ENCODE assay signal across 8 mouse cellular contexts in genomic region chr12:111878213-111878612, GRCm38 (mm10). TPM values are rescaled to one million over a fixed set of nuclear protein-coding genes. Genes with fewer than 3 reads are reported as not detected.
A peak's percentile ranks its signal among the peaks of the same experiment; 100 is the strongest.
DNase-seq lines count a peak whose midpoint lies in the region; ATAC-seq and TF ChIP-seq lines count a peak whose summit lies in the region.

No protein-coding gene starts in this region.

- no peak overlapping the region for H3K27ac ChIP-seq in intestine, postnatal 0 days (ENCODE audit: low read depth, low read length)
- H3K27ac ChIP-seq in limb, embryonic 12.5 days, result no peak overlapping the region
- H3K27ac ChIP-seq in midbrain, embryonic 16.5 days (ENCODE audit: low read length), result no peak overlapping the region

- DNase-seq in 3134 (ENCODE audit: extremely low read depth, insufficient read length, low spot score) (peak; percentile 30), adipocyte (ENCODE audit: low spot score) (peak; percentile 90)
- peak; percentile 93 for DNase-seq in embryo, embryonic 10 days (ENCODE audit: low spot score)
- DNase-seq in gastrocnemius, postnatal 36 days, result peak; percentile 61 to 80
- peak; percentile 79 to 93 for DNase-seq in spleen, postnatal 4 days (ENCODE audit: low spot score in 2 of 2)

- WGBS in intestine, postnatal 0 days, result 19% methylated on average over 3 of the region's 3 CpGs
- WGBS in limb, embryonic 12.5 days, result 18% methylated on average over 3 of the region's 3 CpGs
- 8% methylated on average over 3 of the region's 3 CpGs for WGBS in midbrain, embryonic 16.5 days

- H3K4me3 ChIP-seq in intestine, postnatal 0 days (ENCODE audit: low read depth, low read length), result no peak overlapping the region
- no peak overlapping the region for H3K4me3 ChIP-seq in limb, embryonic 12.5 days (replicated peaks)
- no peak overlapping the region for H3K4me3 ChIP-seq in midbrain, embryonic 16.5 days (ENCODE audit: low read depth, low read length)

- H3K9ac ChIP-seq in intestine, postnatal 0 days (ENCODE audit: low read depth, low read length), result no peak overlapping the region
- no peak overlapping the region for H3K9ac ChIP-seq in limb, embryonic 12.5 days (replicated peaks)
- no peak overlapping the region for H3K9ac ChIP-seq in midbrain, embryonic 16.5 days (ENCODE audit: low read depth, low read length)

- peak; percentile 68 for ATAC-seq in intestine, postnatal 0 days
- 0 out of 2 replicates have a peak, but pooled peaks have one; percentile 37 for ATAC-seq in limb, embryonic 12.5 days (ENCODE audit: insufficient number of reproducible peaks, insufficient read depth, low FRiP score, low TSS enrichment, low read depth)
- peak; percentile 58; the same call in 1 of the 2 replicates for ATAC-seq in midbrain, embryonic 16.5 days

- H3K4me2 ChIP-seq in intestine, postnatal 0 days (replicated peaks; ENCODE audit: low read depth), result no peak overlapping the region
- no peak overlapping the region for H3K4me2 ChIP-seq in limb, embryonic 12.5 days
- H3K4me2 ChIP-seq in midbrain, embryonic 16.5 days (ENCODE audit: low read length), result no peak overlapping the region

- no peaks in the 10 kb centered on the region for H3K9me3 ChIP-seq in intestine, postnatal 0 days (ENCODE audit: control insufficient read depth)
- H3K9me3 ChIP-seq in limb, embryonic 12.5 days, result no peaks in the 10 kb centered on the region
- no peaks in the 10 kb centered on the region for H3K9me3 ChIP-seq in midbrain, embryonic 16.5 days (replicated peaks; ENCODE audit: control insufficient read depth, low read length, poor library complexity, severe bottlenecking)

- intact Hi-C loops in gastrocnemius, postnatal 36 days (cut with DNase I), result loop anchor here (2.0 kb wide), 2 partner anchors 79 to 123 kb away; no protein-coding TSS in a partner anchor

- TF ChIP-seq CTCF in intestine, postnatal 0 days (IDR thresholded peaks at IDR 0.05; ENCODE audit: low read depth), result peak; percentile 97

- no peaks in the 10 kb centered on the region for H3K27me3 ChIP-seq in intestine, postnatal 0 days (replicated peaks; ENCODE audit: control insufficient read depth, insufficient read depth, low read length)
- no peaks in the 10 kb centered on the region for H3K27me3 ChIP-seq in limb, embryonic 12.5 days
- H3K27me3 ChIP-seq in midbrain, embryonic 16.5 days (ENCODE audit: control insufficient read depth, insufficient read depth, low read depth, low read length), result no peaks in the 10 kb centered on the region

- no peaks in the 10 kb centered on the region for H3K4me1 ChIP-seq in intestine, postnatal 0 days (replicated peaks; ENCODE audit: control insufficient read depth, insufficient read depth, low read length)
- H3K4me1 ChIP-seq in limb, embryonic 12.5 days (replicated peaks), result no peaks in the 10 kb centered on the region
- no peaks in the 10 kb centered on the region for H3K4me1 ChIP-seq in midbrain, embryonic 16.5 days (ENCODE audit: control insufficient read depth, insufficient read depth, low read length)

- no peaks in the 10 kb centered on the region for H3K36me3 ChIP-seq in intestine, postnatal 0 days (ENCODE audit: control insufficient read depth, insufficient read depth)
- no peaks in the 10 kb centered on the region for H3K36me3 ChIP-seq in limb, embryonic 12.5 days
- no peaks in the 10 kb centered on the region for H3K36me3 ChIP-seq in midbrain, embryonic 16.5 days (ENCODE audit: control insufficient read depth, insufficient read depth, low read length)

RNA-seq across cellular contexts. Expression of gene Ppp1r13b, which starts 29.7 kb away (rescaled TPM):
- total RNA-seq in gastrocnemius, postnatal 36 days (2021), result 1 to 10 TPM; 7.2 to 7.5 TPM
- 13.6 and 16.7 TPM in 2 replicates for polyA plus RNA-seq in intestine, postnatal 0 days (2015; fragmentation: Nextera tagmentation; extraction: Ambion mirVana)
- 11.5 and 13.0 TPM in 2 replicates for polyA plus RNA-seq in limb, embryonic 12.5 days (2016; fragmentation: Nextera tagmentation; extraction: Ambion mirVana)
- 37.9 and 42.9 TPM in 2 replicates for polyA plus RNA-seq in midbrain, embryonic 16.5 days (2015; fragmentation: Nextera tagmentation; extraction: Ambion mirVana)

Comparison
In these comparisons a context has a peak if more than half of its experiments do, and no peak if none do; other contexts are left out.
1. DNase-seq: peak in every context shown above with its lines; median percentile 93 in embryo, embryonic 10 days; 90 in adipocyte; 86 in spleen, postnatal 4 days; 70 in gastrocnemius, postnatal 36 days; 30 in 3134.